Mouse (Mus musculus): Measurements from ENCODE around the gene Wdr37.

- TF ChIP-seq POLR2A (IDR thresholded peaks at IDR 0.05; ENCODE audit: borderline replicate concordance, low read depth, low read length) (no peak), CTCF (IDR thresholded peaks at IDR 0.05; ENCODE audit: low read depth, low read length) (no peak)
Observed at GRCm38 (mm10) chr13:8834573-8834972, 37.1 kb downstream of the Wdr37 start.
